In genomic region chr4:136134418-136134977, GRCm38 (mm10) we compare ENCODE assay signal across 8 mouse cellular contexts. TPM values are rescaled to one million over a fixed set of nuclear protein-coding genes. Genes with fewer than 3 reads are reported as not detected.
DNase-seq lines count a peak whose midpoint lies in the region; ATAC-seq lines count a peak whose summit lies in the region.

No protein-coding gene starts in this region.

- no peaks in the 10 kb centered on the region for H3K27me3 ChIP-seq in lung, embryonic 15.5 days
- H3K27me3 ChIP-seq in forebrain, embryonic 11.5 days (ENCODE audit: control insufficient read depth, insufficient read depth, low read length) = no peaks in the 10 kb centered on the region
- no peaks in the 10 kb centered on the region for H3K27me3 ChIP-seq in intestine, embryonic 15.5 days (replicated peaks)

- peak; percentile 19; the same call in 1 of the 2 replicates for ATAC-seq in lung, embryonic 15.5 days (ENCODE audit: borderline replicate concordance, extremely low read depth, low FRiP score, low TSS enrichment)
- peak; percentile 52 for ATAC-seq in forebrain, embryonic 11.5 days (replicated peaks; ENCODE audit: low FRiP score)
- ATAC-seq in intestine, embryonic 15.5 days = peak; percentile 31

- intact Hi-C loops in gastrocnemius, postnatal 36 days (cut with DNase I) = no loop called here

- peak overlapping the region; percentile 99 for H3K27ac ChIP-seq in lung, embryonic 15.5 days
- peak overlapping the region; percentile 100 for H3K27ac ChIP-seq in forebrain, embryonic 11.5 days (ENCODE audit: low read depth, low read length)
- peak overlapping the region; percentile 97 for H3K27ac ChIP-seq in intestine, embryonic 15.5 days

- no peaks in the 10 kb centered on the region for H3K9me3 ChIP-seq in lung, embryonic 15.5 days
- H3K9me3 ChIP-seq in forebrain, embryonic 11.5 days (ENCODE audit: control insufficient read depth, low read length) = no peaks in the 10 kb centered on the region
- no peaks in the 10 kb centered on the region for H3K9me3 ChIP-seq in intestine, embryonic 15.5 days

- peak overlapping the region; percentile 87 for H3K4me2 ChIP-seq in lung, embryonic 15.5 days
- H3K4me2 ChIP-seq in forebrain, embryonic 11.5 days (ENCODE audit: low read depth, low read length, severe bottlenecking) = peak overlapping the region; percentile 63
- H3K4me2 ChIP-seq in intestine, embryonic 15.5 days (replicated peaks) = peak overlapping the region; percentile 93

- peaks cover 58% of the 10 kb centered on the region for H3K4me1 ChIP-seq in lung, embryonic 15.5 days
- peaks cover 30% of the 10 kb centered on the region for H3K4me1 ChIP-seq in forebrain, embryonic 11.5 days (replicated peaks; ENCODE audit: control insufficient read depth, insufficient read depth, low read length)
- H3K4me1 ChIP-seq in intestine, embryonic 15.5 days (replicated peaks) = peaks cover 28% of the 10 kb centered on the region

- H3K9ac ChIP-seq in lung, embryonic 15.5 days = peak overlapping the region; percentile 63
- peak overlapping the region; percentile 80 for H3K9ac ChIP-seq in forebrain, embryonic 11.5 days (ENCODE audit: low read length)
- H3K9ac ChIP-seq in intestine, embryonic 15.5 days = peak overlapping the region; percentile 57

- no peak for DNase-seq in lung, postnatal 36 days
- DNase-seq in forebrain, embryonic 11.5 days (ENCODE audit: low spot score) = peak; percentile 76
- DNase-seq in neural tube, embryonic 10.5 days (ENCODE audit: extremely low spot score, low spot score) = peak; percentile 85
- DNase-seq in gastrocnemius, adult 18-20 months (ENCODE audit: low spot score) = no peak
- no peak for DNase-seq in gastrocnemius, postnatal 36 days
- no peak for DNase-seq in spleen, adult 18-20 months

- peak overlapping the region; percentile 42 for H3K4me3 ChIP-seq in lung, embryonic 15.5 days
- H3K4me3 ChIP-seq in forebrain, embryonic 11.5 days (ENCODE audit: low read depth, low read length) = peak overlapping the region; percentile 27
- peak overlapping the region; percentile 37 for H3K4me3 ChIP-seq in intestine, embryonic 15.5 days (replicated peaks)

- no peaks in the 10 kb centered on the region for H3K36me3 ChIP-seq in lung, embryonic 15.5 days
- H3K36me3 ChIP-seq in forebrain, embryonic 11.5 days (ENCODE audit: control insufficient read depth, insufficient read depth, low read length) = no peaks in the 10 kb centered on the region
- H3K36me3 ChIP-seq in intestine, embryonic 15.5 days = no peaks in the 10 kb centered on the region

- 2% methylated on average over 15 of the region's 15 CpGs for WGBS in lung, embryonic 15.5 days
- 1% methylated on average over 15 of the region's 15 CpGs for WGBS in forebrain, embryonic 11.5 days
- 6% methylated on average over 15 of the region's 15 CpGs for WGBS in intestine, embryonic 15.5 days

RNA-seq across cellular contexts. Expression of gene Id3, which starts 8.8 kb away (rescaled TPM):
- polyA plus RNA-seq in lung, embryonic 15.5 days (2015; fragmentation: Nextera tagmentation; extraction: Ambion mirVana) = 498 and 529 TPM in 2 replicates
- polyA plus RNA-seq in forebrain, embryonic 11.5 days (2014; fragmentation: Nextera tagmentation; extraction: Ambion mirVana) = 351 and 380 TPM in 2 replicates
- 269 and 285 TPM in 2 replicates for polyA plus RNA-seq in intestine, embryonic 15.5 days (2015; fragmentation: Nextera tagmentation; extraction: Ambion mirVana)
- 10 to 100 TPM; 13.7 to 24.1 TPM for total RNA-seq in gastrocnemius, adult 18-20 months (2021)
- 10 to 100 TPM; 13.8 to 14.1 TPM for total RNA-seq in gastrocnemius, postnatal 36 days (2021)

RNA-seq across cellular contexts. Expression of gene E2f2, which starts 37.7 kb away (rescaled TPM):
- 13.7 and 16.1 TPM in 2 replicates for polyA plus RNA-seq in lung, embryonic 15.5 days (2015; fragmentation: Nextera tagmentation; extraction: Ambion mirVana)
- 9.4 and 10.2 TPM in 2 replicates for polyA plus RNA-seq in forebrain, embryonic 11.5 days (2014; fragmentation: Nextera tagmentation; extraction: Ambion mirVana)
- 8.1 and 9.8 TPM in 2 replicates for polyA plus RNA-seq in intestine, embryonic 15.5 days (2015; fragmentation: Nextera tagmentation; extraction: Ambion mirVana)
- under 1 TPM; 0.73 to 0.76 TPM for total RNA-seq in gastrocnemius, adult 18-20 months (2021)
- 1 to 10 TPM; 1.3 to 1.9 TPM for total RNA-seq in gastrocnemius, postnatal 36 days (2021)

Comparison
In these comparisons a context has a peak if more than half of its experiments do, and no peak if none do; other contexts are left out.
1. DNase-seq: peak in forebrain, embryonic 11.5 days (single experiment) and neural tube, embryonic 10.5 days (single experiment); none in lung, postnatal 36 days (single experiment), gastrocnemius, adult 18-20 months (single experiment), gastrocnemius, postnatal 36 days (0 of 2) and spleen, adult 18-20 months (0 of 2).
2. Peak in every context shown above with its lines, with median percentiles within 50 percentile points of each other: ATAC-seq, H3K27ac ChIP-seq, H3K4me2 ChIP-seq, H3K4me3 ChIP-seq and H3K9ac ChIP-seq.